8 mouse cellular contexts compared by ENCODE assay signal in the genomic region with DNA sequence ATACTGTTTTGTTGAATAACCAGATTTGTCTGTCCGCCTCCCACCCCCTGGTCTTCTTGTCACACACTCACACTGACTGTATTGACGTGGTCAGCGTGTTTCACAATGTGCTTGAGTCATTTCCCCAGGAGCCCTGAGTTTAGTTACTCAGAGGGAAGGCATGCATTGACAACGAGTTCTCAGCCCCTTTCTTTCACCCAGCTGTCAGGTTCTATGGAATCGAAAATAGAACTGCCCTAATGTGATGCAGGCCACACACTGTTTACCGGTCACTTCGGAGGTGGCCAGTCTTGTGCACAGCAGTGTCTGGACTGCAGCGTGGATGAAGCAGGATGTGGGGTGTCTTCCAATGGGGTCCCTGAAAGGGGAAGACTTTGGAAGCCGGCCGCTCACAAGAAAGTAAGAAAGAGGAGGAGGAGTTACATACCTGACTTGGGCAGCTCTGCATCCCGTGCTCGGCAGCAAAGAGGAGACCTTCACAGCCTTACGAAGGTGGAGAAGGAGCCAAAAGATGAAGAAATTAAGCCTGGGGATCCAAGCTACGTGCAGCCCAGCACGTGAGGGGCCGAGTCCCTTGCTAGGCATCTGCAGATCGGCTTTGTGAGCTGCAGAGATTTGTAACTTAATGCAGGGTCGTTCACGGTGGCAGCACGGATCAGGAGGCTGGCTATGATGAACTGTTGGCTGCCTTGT. TPM values are rescaled to one million over a fixed set of nuclear protein-coding genes. Genes with fewer than 3 reads are reported as not detected.
DNase-seq lines count a peak whose midpoint lies in the region; ATAC-seq and TF ChIP-seq lines count a peak whose summit lies in the region.

No protein-coding gene starts in this region.

- no peaks in the 10 kb centered on the region for H3K36me3 ChIP-seq in embryonic facial prominence, embryonic 14.5 days (ENCODE audit: control insufficient read depth, insufficient read depth, low read length)
- no peaks in the 10 kb centered on the region for H3K36me3 ChIP-seq in heart, embryonic 15.5 days

- peak; percentile 63 for ATAC-seq in Patski
- ATAC-seq in embryonic facial prominence, embryonic 14.5 days (ENCODE audit: low read depth): peak; percentile 84
- peak; percentile 56 for ATAC-seq in heart, embryonic 15.5 days (replicated peaks; ENCODE audit: insufficient number of reproducible peaks, insufficient read depth, low FRiP score, low read depth)
- ATAC-seq in CD4-positive, CD25-positive, alpha-beta regulatory T cell, adult 4 months: no peak

- CTCF ChIA-PET in Patski (lab: Charles Lee): interaction anchor here (1.0 to 2.0 kb wide), 2 partner anchors 19 to 59 kb away, joined by 3 to 4 read pairs; no protein-coding TSS in a partner anchor

- POLR2A ChIA-PET in Patski (lab: Charles Lee): interaction anchor here (0.5 kb wide), 1 partner anchor 11 kb away, joined by 4 read pairs; no protein-coding TSS in a partner anchor

- peak overlapping the region; percentile 58 for H3K4me2 ChIP-seq in embryonic facial prominence, embryonic 14.5 days (ENCODE audit: low read depth, low read length)
- peak overlapping the region; percentile 70 for H3K4me2 ChIP-seq in heart, embryonic 15.5 days

- DNase-seq in Patski (ENCODE audit: low read depth, low spot score): peak; percentile 70
- DNase-seq in embryonic facial prominence, embryonic 14.5 days (ENCODE audit: low spot score): peak; percentile 81
- DNase-seq in kidney, postnatal 14 days: peak; percentile 37
- peak; percentile 45 for DNase-seq in mesoderm, embryonic 11.5 days (ENCODE audit: low read depth, low spot score)
- no peak for DNase-seq in cerebellum, postnatal 36 days
- DNase-seq in natural killer cell, adult 2 months (ENCODE audit: low spot score in 2 of 2): no peak

- peak overlapping the region; percentile 57 for H3K9ac ChIP-seq in embryonic facial prominence, embryonic 14.5 days (ENCODE audit: low read depth, low read length)
- peak overlapping the region; percentile 54 for H3K9ac ChIP-seq in heart, embryonic 15.5 days

- H3K27ac ChIP-seq in embryonic facial prominence, embryonic 14.5 days (replicated peaks; ENCODE audit: low read depth, low read length): peak overlapping the region; percentile 83
- H3K27ac ChIP-seq in heart, embryonic 15.5 days: peak overlapping the region; percentile 76

- in situ Hi-C loops in Patski (cut with MboI; ENCODE audit: low pct_unique_long_range_greater_than_20kb): no loop called here

- no peaks in the 10 kb centered on the region for H3K9me3 ChIP-seq in embryonic facial prominence, embryonic 14.5 days (ENCODE audit: control insufficient read depth, low read length)
- no peaks in the 10 kb centered on the region for H3K9me3 ChIP-seq in heart, embryonic 15.5 days (replicated peaks)

- H3K4me3 ChIP-seq in embryonic facial prominence, embryonic 14.5 days (ENCODE audit: low read depth, low read length): peak overlapping the region; percentile 31
- peak overlapping the region; percentile 41 for H3K4me3 ChIP-seq in heart, embryonic 15.5 days

- H3K4me1 ChIP-seq in embryonic facial prominence, embryonic 14.5 days (ENCODE audit: control insufficient read depth, insufficient read depth, low read length): peaks cover 35% of the 10 kb centered on the region
- H3K4me1 ChIP-seq in heart, embryonic 15.5 days (replicated peaks): peaks cover 53% of the 10 kb centered on the region

- WGBS in embryonic facial prominence, embryonic 14.5 days: 9% methylated on average over 20 of the region's 20 CpGs
- 11% methylated on average over 20 of the region's 20 CpGs for WGBS in heart, embryonic 15.5 days

- no peaks in the 10 kb centered on the region for H3K27me3 ChIP-seq in Patski
- no peaks in the 10 kb centered on the region for H3K27me3 ChIP-seq in embryonic facial prominence, embryonic 14.5 days (replicated peaks; ENCODE audit: control insufficient read depth, insufficient read depth, low read length)
- H3K27me3 ChIP-seq in heart, embryonic 15.5 days: no peaks in the 10 kb centered on the region

- TF ChIP-seq CTCF in Patski (IDR thresholded peaks at IDR 0.05): no peak

RNA-seq across cellular contexts. Expression of a gene that starts 43.3 kb away (rescaled TPM):
- 16.3 TPM for polyA plus RNA-seq in Patski (2021)
- 31.5 and 31.8 TPM in 2 replicates for polyA plus RNA-seq in embryonic facial prominence, embryonic 14.5 days (2014; fragmentation: Nextera tagmentation; extraction: Ambion mirVana)
- 26.0 and 28.8 TPM in 2 replicates for polyA plus RNA-seq in heart, embryonic 15.5 days (2015; fragmentation: Nextera tagmentation; extraction: Ambion mirVana)
- polyA plus RNA-seq in CD4-positive, CD25-positive, alpha-beta regulatory T cell, adult 4 months (2017; shearing (Covaris generic)): not detected

Comparison
In these comparisons a context has a peak if more than half of its experiments do, and no peak if none do; other contexts are left out.
1. DNase-seq: peak in Patski (single experiment), embryonic facial prominence, embryonic 14.5 days (single experiment), kidney, postnatal 14 days (single experiment) and mesoderm, embryonic 11.5 days (single experiment); none in cerebellum, postnatal 36 days (0 of 2) and natural killer cell, adult 2 months (0 of 2).
2. RNA of a gene that starts 43.3 kb away (polyA plus RNA-seq): 31.5 to 31.8 TPM in embryonic facial prominence, embryonic 14.5 days, 26.0 to 28.8 TPM in heart, embryonic 15.5 days and 16.3 TPM in Patski (single experiment); not detected in CD4-positive, CD25-positive, alpha-beta regulatory T cell, adult 4 months; every median in the first group is over 10 times any median in the second.